Mouse (Mus musculus) MEL (cell line): Measurements from ENCODE around the gene Psmb7. TPM values are rescaled to one million over a fixed set of nuclear protein-coding genes. Genes with fewer than 3 reads are reported as not detected.
A peak's percentile ranks its signal among the peaks of the same experiment; 100 is the strongest.

Experiments
- DNase-seq: peaks from one replicate; pipeline ENCODE4 v3.0.0; 2011; ENCODE audit warnings: low read depth, low spot score
- H3K27ac ChIP-seq: 2 replicates; pipeline ENCODE4 v1.5.1; 2012; ENCODE audit warnings: low read depth, mild to moderate bottlenecking, control low read depth, low read length, moderate library complexity; ENCODE audit not compliant: control insufficient read depth
- H3K27me3 ChIP-seq, 2 experiments: fragments of 150-350 bp in 1 of 2; sonication (generic) in 1 of 2; 2 replicates each; pipeline ENCODE4 v1.6.1; 2012; ENCODE audit warnings: low read length in 2 of 2, mild to moderate bottlenecking in 2 of 2, improper control_type of control experiment in 1 of 2, moderate library complexity in 1 of 2; ENCODE audit not compliant: insufficient read depth in 2 of 2, control insufficient read depth in 1 of 2
- H3K36me3 ChIP-seq, 2 experiments: 2 replicates each; pipeline ENCODE4 v1.6.1; 2012 to 2014; ENCODE audit warnings: low read length in 2 of 2, improper control_type of control experiment in 1 of 2, inconsistent platforms in 1 of 2, mild to moderate bottlenecking in 1 of 2; ENCODE audit not compliant: insufficient read depth in 2 of 2, control insufficient read depth in 1 of 2
- H3K4me1 ChIP-seq, 2 experiments: fragments of 150-350 bp in 1 of 2; sonication (generic) in 1 of 2; 2 replicates each; pipeline ENCODE4 v1.6.1; 2012; ENCODE audit warnings: low read length in 2 of 2, improper control_type of control experiment in 1 of 2, mild to moderate bottlenecking in 1 of 2; ENCODE audit not compliant: insufficient read depth in 2 of 2, control insufficient read depth in 1 of 2
- H3K4me3 ChIP-seq, 2 experiments: fragments of 150-350 bp in 1 of 2; sonication (generic) in 1 of 2; 2 replicates each; pipeline ENCODE4 v1.5.1; 2012; ENCODE audit warnings: low read depth in 2 of 2, low read length in 2 of 2, mild to moderate bottlenecking in 2 of 2, moderate library complexity in 2 of 2, control low read depth in 1 of 2, improper control_type of control experiment in 1 of 2; ENCODE audit not compliant: control insufficient read depth in 1 of 2, insufficient read depth in 1 of 2
- H3K79me2 ChIP-seq: 2 replicates; pipeline ENCODE4 v1.6.1; 2012; ENCODE audit warnings: mild to moderate bottlenecking, low read length, moderate library complexity; ENCODE audit not compliant: control insufficient read depth, poor library complexity, insufficient read depth
- H3K9ac ChIP-seq: 2 replicates; pipeline ENCODE4 v1.6.1; 2012; ENCODE audit warnings: low read depth, mild to moderate bottlenecking, control low read depth, low read length, moderate library complexity; ENCODE audit not compliant: control insufficient read depth, poor library complexity, severe bottlenecking
- H3K9me3 ChIP-seq: fragments of 150-350 bp; sonication (generic); replicated peaks from 2 replicates; pipeline ENCODE4 v1.6.1; 2012; ENCODE audit warnings: mild to moderate bottlenecking, low read length, improper control_type of control experiment, moderate library complexity; ENCODE audit not compliant: insufficient read depth
- BHLHE40 ChIP-seq: IDR thresholded peaks from 2 replicates; pipeline ENCODE4 v1.6.1; 2012; ENCODE audit warnings: low read depth, mild to moderate bottlenecking, inconsistent platforms, low read length, improper control_type of control experiment, borderline replicate concordance
- CHD1 ChIP-seq: IDR thresholded peaks from 2 replicates; pipeline ENCODE4 v1.6.1; 2012; ENCODE audit warnings: low read depth, mild to moderate bottlenecking, inconsistent platforms, low read length, improper control_type of control experiment
- CHD2 ChIP-seq: IDR thresholded peaks from 2 replicates; pipeline ENCODE4 v1.6.1; 2011; ENCODE audit warnings: low read length, improper control_type of control experiment
- E2F4 ChIP-seq: IDR thresholded peaks from 2 replicates; pipeline ENCODE4 v1.6.1; 2011; ENCODE audit warnings: low read depth, low read length, improper control_type of control experiment, borderline replicate concordance
- ELF1 ChIP-seq: IDR thresholded peaks from 2 replicates; pipeline ENCODE4 v1.6.1; 2014; ENCODE audit warnings: low read depth, mild to moderate bottlenecking, inconsistent platforms, low read length, improper control_type of control experiment, moderate library complexity
- EP300 ChIP-seq, 2 experiments: IDR thresholded peaks; 2 replicates each; pipeline ENCODE4 v1.6.1; 2011; ENCODE audit warnings: improper control_type of control experiment in 2 of 2, low read length in 2 of 2, low read depth in 1 of 2, mild to moderate bottlenecking in 1 of 2
- ETS1 ChIP-seq: IDR thresholded peaks from 2 replicates; pipeline ENCODE4 v1.6.1; 2012; ENCODE audit warnings: low read depth, mild to moderate bottlenecking, inconsistent platforms, low read length, improper control_type of control experiment, moderate library complexity
- GABPA ChIP-seq: IDR thresholded peaks from 2 replicates; pipeline ENCODE4 v1.6.1; 2012; ENCODE audit warnings: low read depth, mild to moderate bottlenecking, inconsistent platforms, low read length, improper control_type of control experiment, moderate library complexity
- MAFK ChIP-seq: IDR thresholded peaks from 2 replicates; pipeline ENCODE4 v1.6.1; 2011; ENCODE audit warnings: low read depth, mild to moderate bottlenecking, low read length, improper control_type of control experiment, borderline replicate concordance
- MXI1 ChIP-seq: IDR thresholded peaks from 2 replicates; pipeline ENCODE4 v1.6.1; 2011; ENCODE audit warnings: mild to moderate bottlenecking, low read depth, low read length, improper control_type of control experiment
- MYB ChIP-seq: IDR thresholded peaks from 2 replicates; pipeline ENCODE4 v1.6.1; 2011; ENCODE audit warnings: mild to moderate bottlenecking, low read depth, low read length, improper control_type of control experiment
- MYC ChIP-seq: IDR thresholded peaks from 2 replicates; pipeline ENCODE4 v1.6.1; 2011; ENCODE audit warnings: low read depth, mild to moderate bottlenecking, low read length, improper control_type of control experiment, moderate library complexity
- NRF1 ChIP-seq: IDR thresholded peaks from 2 replicates; pipeline ENCODE4 v1.6.1; 2014; ENCODE audit warnings: low read depth, mild to moderate bottlenecking, inconsistent platforms, low read length, improper control_type of control experiment, moderate library complexity; ENCODE audit not compliant: poor library complexity, insufficient read depth, severe bottlenecking
- POLR2A ChIP-seq, 2 experiments: IDR thresholded peaks; 2 replicates each; pipeline ENCODE4 v1.6.1; 2011 to 2012; ENCODE audit warnings: low read length in 2 of 2, mild to moderate bottlenecking in 2 of 2, control low read depth in 1 of 2, improper control_type of control experiment in 1 of 2, low read depth in 1 of 2, moderate library complexity in 1 of 2; ENCODE audit not compliant: control insufficient read depth in 1 of 2, insufficient read depth in 1 of 2, poor library complexity in 1 of 2
- POLR2AphosphoS5 ChIP-seq: IDR thresholded peaks from 2 replicates; pipeline ENCODE4 v1.6.1; 2012; ENCODE audit warnings: low read depth, borderline replicate concordance, mild to moderate bottlenecking, inconsistent platforms, low read length, moderate library complexity, mixed read lengths
- RAD21 ChIP-seq: IDR thresholded peaks from 2 replicates; pipeline ENCODE4 v1.6.1; 2011; ENCODE audit warnings: mild to moderate bottlenecking, low read depth, low read length, improper control_type of control experiment
- RCOR1 ChIP-seq: IDR thresholded peaks from 2 replicates; pipeline ENCODE4 v1.6.1; 2012; ENCODE audit warnings: low read depth, mild to moderate bottlenecking, inconsistent platforms, low read length, improper control_type of control experiment
- SIN3A ChIP-seq: IDR thresholded peaks from 2 replicates; pipeline ENCODE4 v1.6.1; 2012; ENCODE audit warnings: low read length, improper control_type of control experiment, inconsistent platforms
- TAL1 ChIP-seq: IDR thresholded peaks from 2 replicates; pipeline ENCODE4 v1.6.1; 2012; ENCODE audit warnings: mild to moderate bottlenecking, inconsistent platforms, low read length, moderate library complexity, mixed read lengths
- USF2 ChIP-seq, 2 experiments: IDR thresholded peaks; 2 replicates each; pipeline ENCODE4 v1.6.1; 2011 to 2012; ENCODE audit warnings: improper control_type of control experiment in 2 of 2, low read length in 2 of 2, borderline replicate concordance in 1 of 2, inconsistent platforms in 1 of 2, low read depth in 1 of 2, mild to moderate bottlenecking in 1 of 2; ENCODE audit not compliant: insufficient read depth in 1 of 2
- ZC3H11A ChIP-seq: IDR thresholded peaks from 2 replicates; pipeline ENCODE4 v1.6.1; 2012; ENCODE audit warnings: low read depth, mild to moderate bottlenecking, inconsistent platforms, low read length, improper control_type of control experiment
- ZKSCAN1 ChIP-seq: IDR thresholded peaks from 2 replicates; pipeline ENCODE4 v1.6.1; 2012; ENCODE audit warnings: low read depth, mild to moderate bottlenecking, inconsistent platforms, low read length, improper control_type of control experiment, moderate library complexity
- ZMIZ1 ChIP-seq: IDR thresholded peaks from 2 replicates; pipeline ENCODE4 v1.6.1; 2012; ENCODE audit warnings: low read depth, mild to moderate bottlenecking, inconsistent platforms, low read length, improper control_type of control experiment, moderate library complexity
- polyA plus RNA-seq, 2 experiments: library from polyadenylated mRNA; stranded (reverse) in 1 of 2; unstranded in 1 of 2; fragments of >175 nt in 1 of 2; fragments of >200 nt in 1 of 2; gene quantifications; 2 replicates each; pipeline versions ENCODE4 v1.2.1 to v1.2.4; 2012; ENCODE audit warnings: low replicate concordance in 2 of 2, low read depth in 1 of 2; ENCODE audit not compliant: insufficient read length in 2 of 2, insufficient read depth in 1 of 2, missing spikeins in 1 of 2
- total RNA-seq: library from RNA; depleted of rRNA; stranded (reverse); fragments of 300-350 nt; gene quantifications from 2 replicates; pipeline ENCODE4 v1.2.3, GENCODE M21; 2012

Psmb7 gene
- total and polyA plus RNA-seq, 3 experiments = 337 to 367 TPM; not detected in 1

DNA sequence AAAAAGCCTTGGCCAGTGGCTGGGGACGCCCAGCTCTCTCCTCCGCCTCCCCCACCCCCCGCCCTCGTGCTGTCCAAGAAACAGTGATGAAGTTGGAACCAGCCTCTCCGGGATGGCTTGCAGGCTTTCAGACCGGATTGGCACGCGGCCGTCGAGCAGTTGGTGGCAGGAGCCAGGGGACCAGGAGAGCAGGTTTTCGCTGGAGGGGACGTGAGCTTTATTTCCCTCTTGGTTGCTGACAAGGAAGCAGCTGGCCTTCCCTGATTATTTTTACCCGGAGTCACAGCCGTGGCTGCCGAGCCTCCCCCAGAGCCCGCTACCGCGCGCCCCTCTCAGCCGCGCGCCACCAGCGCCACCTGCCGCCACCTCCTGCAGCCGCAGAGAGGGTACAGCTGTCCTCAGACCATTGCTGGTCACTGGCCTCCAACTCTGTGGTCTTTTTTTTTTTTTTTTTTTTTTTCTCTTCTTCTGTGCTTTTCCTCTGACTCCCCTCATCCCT, 14.5 kb upstream of the Psmb7 start (continued):
- TF ChIP-seq TAL1 (peak; percentile 79), SIN3A (no peak), GABPA (no peak), USF2 (IDR thresholded peaks at IDR 0.05; ENCODE audit: borderline replicate concordance in 1 of 2, insufficient read depth in 1 of 2, low read depth in 1 of 2, low read length in 2 of 2) (no peak), CHD1 (no peak), RAD21 (peak; percentile 88), BHLHE40 (0 out of 2 replicates have a peak, but pooled peaks have one; percentile 12), EP300 (IDR thresholded peaks at IDR 0.05; ENCODE audit: low read depth in 1 of 2, low read length in 2 of 2) (peak in 1 of 2 experiments; percentile 46; a peak in 2 of 4 replicates), MXI1 (peak; percentile 59)

DNA sequence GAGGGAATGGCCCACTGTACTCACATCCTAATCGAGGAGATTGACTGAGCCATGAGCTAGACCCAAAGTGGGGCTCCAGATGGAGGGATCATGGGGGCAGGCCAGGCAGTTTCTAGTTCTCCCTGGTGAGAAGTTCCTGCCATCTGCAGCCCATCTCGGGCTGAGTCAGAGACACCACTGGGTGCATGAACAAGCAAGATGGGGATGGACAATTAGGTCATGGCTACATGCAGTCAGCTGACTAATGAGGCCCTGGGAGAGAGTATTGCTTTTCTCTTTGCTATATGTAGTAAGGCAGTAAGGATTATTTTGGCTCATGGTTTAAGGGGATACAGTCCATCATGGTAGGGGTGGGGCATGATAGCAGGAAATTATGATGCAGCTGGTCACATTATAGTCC, 9.8 kb upstream of the Psmb7 start:
- Histone ChIP-seq H3K9ac (no peak overlapping the region), H3K27me3 (no peaks in the 10 kb centered on the region), H3K27ac (no peak overlapping the region), H3K4me1 (peaks cover 0 to 3% of the 10 kb centered on the region in 2 experiments; a peak in 3 of 4 replicates), H3K4me3 (no peak overlapping the region), H3K36me3 (peaks cover 0 to 4% of the 10 kb centered on the region in 2 experiments; a peak in 1 of 4 replicates), H3K9me3 (no peaks in the 10 kb centered on the region), H3K79me2 (no peaks in the 10 kb centered on the region)
- no peak for TF ChIP-seq ZC3H11A
- TF ChIP-seq RAD21 = no peak
- no peak for TF ChIP-seq E2F4
- TF ChIP-seq POLR2A (IDR thresholded peaks at IDR 0.05; ENCODE audit: control insufficient read depth in 1 of 2, insufficient read depth in 1 of 2, low read depth in 1 of 2, low read length in 2 of 2, poor library complexity in 1 of 2) = no peak
- no peak for TF ChIP-seq ETS1
- TF ChIP-seq ZMIZ1 = no peak
- no peak for TF ChIP-seq MYC
- no peak for TF ChIP-seq ELF1
- TF ChIP-seq MAFK = no peak
- no peak for TF ChIP-seq RCOR1
- TF ChIP-seq USF2 (IDR thresholded peaks at IDR 0.05; ENCODE audit: borderline replicate concordance in 1 of 2, insufficient read depth in 1 of 2, low read depth in 1 of 2, low read length in 2 of 2) = no peak
- no peak for TF ChIP-seq CHD2
- TF ChIP-seq NRF1 = no peak
- TF ChIP-seq MYB = no peak
- TF ChIP-seq SIN3A = no peak
- TF ChIP-seq CHD1 = no peak
- no peak for TF ChIP-seq POLR2AphosphoS5
- no peak for TF ChIP-seq ZKSCAN1
- no peak for DNase-seq
